Mouse (Mus musculus) retina, adult 2 months (tissue): ENCODE data around the gene Gm20532.
A peak's percentile ranks its signal among the peaks of the same experiment; 100 is the strongest.
"Not testable (repeated sequence)": the region's sequence is repeated elsewhere in the genome, so short reads cannot be mapped to it uniquely, and the experiment has no call there.

Experiments
- DNase-seq: peaks from one replicate; pipeline ENCODE4 v3.0.0-alpha.2; 2012; ENCODE audit warnings: low read depth, low spot score

Gm20532 gene

GRCm38 (mm10) chr2:26646643-26647293 lies 60.3 kb downstream of the Gm20532 start:
- peak; percentile 77 for DNase-seq

DNA sequence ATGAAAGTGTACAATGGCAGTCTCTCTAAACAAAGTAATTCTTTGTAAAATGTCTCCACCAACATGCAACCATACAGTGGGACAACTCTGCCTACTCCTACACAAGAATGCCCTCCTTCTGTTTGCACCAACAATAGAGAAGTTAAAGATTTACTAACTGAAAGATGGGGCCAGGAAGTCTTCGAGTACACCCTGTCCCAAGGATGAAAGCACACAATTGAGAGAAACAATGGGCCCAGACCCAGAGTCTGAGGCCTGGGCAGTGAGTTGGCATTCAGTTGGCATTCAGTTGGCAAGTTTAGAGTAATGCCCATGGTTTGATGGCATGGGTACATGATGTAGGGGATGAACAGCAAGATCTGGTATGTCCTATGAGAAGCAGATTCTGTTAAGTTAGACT lies 68.2 kb downstream of the Gm20532 start:
- no peak for DNase-seq

- DNase-seq: no peak
These were observed 71.0 kb downstream of the Gm20532 start for GRCm38 (mm10) chr2:26657426-26657825.

GRCm38 (mm10) chr2:26661143-26661752 lies 74.8 kb downstream of the Gm20532 start:
- no peak for DNase-seq

DNA sequence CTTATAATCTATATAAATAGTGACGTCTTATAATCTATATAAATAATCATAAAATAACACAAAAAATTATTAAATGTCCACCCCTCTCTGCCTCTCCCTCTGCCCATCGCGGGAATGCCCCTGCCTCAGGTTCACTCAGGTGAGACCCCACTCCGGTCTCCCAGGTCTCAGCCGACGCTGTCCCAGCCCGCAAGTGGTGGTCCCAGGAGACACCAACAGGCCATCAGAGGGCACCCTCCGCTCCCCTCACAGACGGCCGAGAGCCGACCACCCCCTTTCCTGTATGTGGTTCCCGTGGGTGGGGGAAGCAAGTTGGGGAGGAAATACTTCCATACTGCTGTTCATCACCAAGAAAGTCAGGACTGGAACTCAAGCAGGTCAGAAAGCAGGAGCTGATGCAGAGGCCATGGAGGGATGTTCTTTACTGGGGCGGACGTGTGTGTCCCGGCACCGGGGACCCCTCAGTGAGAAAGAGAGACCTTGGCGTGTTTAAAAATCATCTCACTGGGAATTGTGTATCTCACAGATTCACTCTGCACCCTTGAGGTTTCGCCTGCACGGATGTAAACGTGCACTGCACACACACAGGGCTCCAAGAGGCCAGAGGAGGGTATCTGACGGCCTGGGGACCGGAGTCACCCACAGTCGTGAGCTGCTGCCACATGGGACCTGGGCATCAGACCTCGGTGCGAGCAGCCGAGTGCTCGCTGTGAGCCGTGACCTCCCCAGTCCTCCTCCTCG lies 75.5 kb downstream of the Gm20532 start:
- no peak for DNase-seq

DNA sequence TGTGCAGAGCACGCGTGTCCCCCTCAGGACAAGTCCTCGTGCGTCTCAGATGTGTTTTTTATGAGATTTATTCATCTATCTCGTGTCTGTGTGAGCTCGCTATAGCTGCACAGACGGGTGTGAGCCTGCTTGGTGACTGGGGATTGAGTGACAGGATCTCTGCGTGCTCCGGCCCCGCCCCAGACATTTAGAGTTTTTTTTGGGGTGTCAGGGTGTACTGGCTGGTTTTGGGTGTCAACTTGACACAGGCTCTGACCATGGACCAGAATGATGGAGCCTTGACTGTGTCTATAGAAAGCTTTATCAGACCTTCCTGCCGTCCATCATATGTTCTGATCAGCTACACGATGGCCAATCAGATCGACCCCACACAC lies 76.1 kb downstream of the Gm20532 start:
- DNase-seq: no peak

GRCm38 (mm10) chr2:26663112-26663511 lies 76.7 kb downstream of the Gm20532 start:
- no peak for DNase-seq

DNA sequence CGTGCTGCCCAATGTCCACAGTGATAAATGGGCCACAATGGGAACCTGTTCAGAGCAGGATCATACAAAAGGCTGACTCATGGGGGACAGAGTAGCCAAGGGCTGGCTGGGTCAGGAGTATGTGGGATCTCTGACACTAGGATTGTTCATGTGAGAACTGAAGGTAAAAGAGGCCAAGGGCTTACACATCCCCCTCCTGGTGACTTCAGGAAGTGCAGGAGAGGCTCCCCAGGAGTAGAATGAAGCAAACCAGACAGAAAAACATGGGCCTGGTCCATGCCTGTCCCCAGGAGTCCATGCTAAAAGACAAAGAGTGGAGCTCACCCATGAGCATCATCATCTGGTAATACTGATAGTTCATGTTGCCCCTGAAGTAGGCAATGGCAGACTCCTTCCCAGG lies 77.1 kb downstream of the Gm20532 start:
- not testable (repeated sequence) for DNase-seq

- no peak for DNase-seq
These were observed 82.3 kb downstream of the Gm20532 start for GRCm38 (mm10) chr2:26668746-26669145.

DNA sequence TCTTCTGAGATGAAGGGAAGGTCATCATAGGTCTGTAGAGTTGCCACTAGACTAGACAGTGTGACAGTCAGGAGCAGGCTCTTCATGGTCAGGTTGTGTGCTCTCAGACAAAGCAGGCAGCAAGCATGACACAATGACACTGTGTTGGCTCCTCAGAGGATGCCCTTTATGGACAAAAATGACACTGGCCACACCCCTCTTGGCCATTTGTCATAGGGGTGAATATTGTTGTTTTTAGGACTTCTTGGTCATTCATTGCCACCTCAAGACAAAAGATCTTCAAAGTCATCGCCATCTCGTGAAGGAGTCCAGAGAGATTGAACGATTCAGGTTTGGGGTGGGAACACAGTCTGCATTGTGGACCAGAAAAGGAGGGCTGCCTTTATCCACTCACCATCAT lies 84.7 kb downstream of the Gm20532 start, which contains the start of gene Lcn4:
Gene Lcn4 (minus strand): TSS at position 101 of the 400 bp plus-strand sequence.
- no peak for DNase-seq
